Mouse (Mus musculus): ENCODE measurements around the gene Cldn14.

DNA sequence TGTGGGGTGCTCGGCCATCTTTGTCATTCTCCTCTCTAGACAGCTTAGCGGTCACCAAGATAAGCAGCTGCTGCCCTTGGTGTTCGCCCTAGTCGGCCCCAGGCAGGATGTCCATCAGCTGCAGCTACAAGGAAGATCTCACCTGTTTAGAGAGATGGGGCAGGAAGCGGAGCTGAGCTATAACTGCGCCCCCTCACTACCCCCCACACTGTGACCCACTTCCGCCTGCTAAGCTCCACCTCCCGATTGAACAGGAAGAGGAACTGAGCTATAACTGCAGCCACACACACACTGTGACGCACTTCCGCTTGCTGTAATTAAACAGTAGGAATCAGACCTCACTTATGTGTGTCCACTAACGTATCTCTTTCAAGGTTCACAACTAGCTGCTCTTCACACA lies 26.3 kb downstream of the Cldn14 start:
- TF ChIP-seq CTCF (conservative IDR thresholded peaks at IDR 0.05; ENCODE audit: low read length) (no peak), NANOG (IDR thresholded peaks at IDR 0.05; ENCODE audit: borderline replicate concordance, low read length) (no peak), POU5F1 (IDR thresholded peaks at IDR 0.05; ENCODE audit: borderline replicate concordance, low read length) (no peak)

Data from E14TG2a.4 (cell line).